Mouse (Mus musculus) heart, adult 2 months (tissue): ENCODE measurements at regions not wholly inside any gene's neighbourhood (a gene's known extent, or its start where the extent isn't known, plus 50 kb on each side); places are given as distances from the start of the nearest gene placed in this dataset.

ENCODE experiments used
- CTCF ChIP-seq: fragments of 200-600 bp; IDR thresholded peaks from 2 replicates; pipeline ENCODE4 v1.8.1; 2022; ENCODE audit warnings: antibody characterized with exemption, mild to moderate bottlenecking, moderate library complexity
- EP300 ChIP-seq: fragments of 200-500 bp; IDR thresholded peaks from 2 replicates; pipeline ENCODE4 v1.6.1; 2011; ENCODE audit warnings: low read depth, low read length, control low read depth; ENCODE audit not compliant: insufficient read depth
- POLR2A ChIP-seq: fragments of 200-500 bp; IDR thresholded peaks from 2 replicates; pipeline ENCODE4 v1.6.1; 2011; ENCODE audit warnings: mild to moderate bottlenecking, low read depth, low read length, control low read depth; ENCODE audit not compliant: insufficient read depth

DNA sequence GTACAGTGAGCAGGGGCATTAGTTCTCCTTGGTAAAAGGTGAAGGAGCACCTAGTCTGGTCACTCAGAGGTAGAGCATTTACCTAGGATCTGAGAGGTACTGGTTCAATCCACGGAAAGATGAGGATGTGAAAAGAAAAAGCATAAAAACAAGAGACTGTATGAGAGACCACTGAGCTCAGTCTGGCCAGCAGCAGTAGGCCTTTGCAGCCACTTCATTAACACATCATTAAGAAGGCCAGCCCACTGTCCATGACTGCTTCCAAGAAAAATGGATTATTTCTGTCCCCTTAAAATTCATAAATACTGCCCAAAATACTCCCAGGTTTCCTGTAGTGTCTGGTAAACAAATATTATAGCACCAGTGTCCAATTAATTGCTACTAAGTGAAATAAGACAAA lies 499.3 kb upstream of the 4930578C19Rik start:
- no peak for TF ChIP-seq EP300
- TF ChIP-seq POLR2A: no peak
- no peak for TF ChIP-seq CTCF
